Mouse (Mus musculus) CD4-positive helper T cell, adult 2 months (primary cell): ENCODE measurements at regions not wholly inside any gene's neighbourhood (a gene's known extent, or its start where the extent isn't known, plus 50 kb on each side); places are given as distances from the start of the nearest gene placed in this dataset.

ENCODE experiments used
- DNase-seq: peaks from one replicate; pipeline ENCODE4 v3.0.0-alpha.2; 2012; ENCODE audit warnings: low read depth, missing footprints, low spot score

- no peak for DNase-seq
Observed at GRCm38 (mm10) chr12:25300804-25301390, 204.0 kb upstream of the Id2 start.

- peak; percentile 25 for DNase-seq
Observed at GRCm38 (mm10) chr12:25299603-25300471, 202.9 kb upstream of the Id2 start.

GRCm38 (mm10) chr12:25298766-25299165 lies 201.8 kb upstream of the Id2 start:
- no peak for DNase-seq

GRCm38 (mm10) chr12:25297960-25298359 lies 201.0 kb upstream of the Id2 start:
- DNase-seq: no peak

DNA sequence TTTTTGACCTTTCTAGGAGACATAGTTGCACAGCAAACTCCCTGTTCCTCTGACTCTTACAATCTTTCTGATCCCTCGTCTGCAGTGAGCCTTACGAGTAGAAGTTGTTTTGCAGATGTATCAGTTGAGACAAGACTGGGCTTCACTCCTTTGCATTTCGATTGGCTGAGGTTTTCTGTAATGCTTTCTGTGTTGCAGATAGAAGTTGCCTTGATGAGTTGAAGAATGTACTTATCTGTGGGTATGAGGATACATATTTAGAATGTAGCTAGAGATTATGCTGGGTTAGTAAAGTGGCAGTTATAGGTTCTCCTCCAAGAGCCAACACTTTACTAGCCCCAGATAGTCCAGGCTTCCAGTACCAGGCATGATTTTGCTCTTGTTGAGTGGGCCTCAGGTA lies 199.7 kb upstream of the Id2 start:
- DNase-seq: no peak

DNA sequence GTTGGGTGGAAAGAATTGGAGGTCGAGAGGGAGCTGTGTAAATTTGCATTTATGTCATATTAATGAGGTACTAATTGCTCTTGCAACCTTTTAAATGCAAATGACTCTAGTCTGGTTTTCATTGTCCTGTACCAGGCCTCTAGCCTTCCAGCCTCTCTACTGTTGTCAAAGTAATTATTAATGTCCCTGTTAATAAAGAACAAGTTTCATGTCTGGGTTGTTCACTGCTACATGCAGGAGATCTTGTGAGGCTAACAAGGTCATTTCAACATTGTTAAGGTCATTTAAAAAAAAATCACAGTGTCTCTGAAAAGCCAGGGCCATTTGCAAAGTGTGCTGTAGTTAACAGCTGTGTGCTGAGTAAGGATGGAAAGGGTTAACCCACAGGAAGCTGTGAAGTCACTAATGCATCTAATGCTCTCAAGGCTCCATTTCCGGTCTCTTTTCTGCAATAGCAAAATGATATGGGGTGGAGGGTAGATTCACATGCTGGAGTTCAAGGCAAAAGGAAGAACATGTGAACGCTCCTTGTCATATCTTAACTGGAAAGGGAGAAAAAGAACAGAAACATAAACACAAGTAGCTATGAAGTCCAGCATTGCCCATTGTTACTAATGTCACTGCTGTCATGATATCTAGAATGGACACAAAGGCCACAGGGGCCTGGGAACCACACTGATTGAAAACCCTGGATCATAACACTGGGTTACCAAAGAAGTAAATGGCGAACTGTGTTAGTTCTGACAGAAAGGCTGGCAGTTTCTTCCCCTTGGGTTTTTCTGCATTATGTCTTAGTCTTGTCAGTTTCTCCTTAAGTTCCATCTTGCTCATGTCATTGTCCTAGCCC lies 197.5 kb upstream of the Id2 start:
- DNase-seq: peak; percentile 43

DNA sequence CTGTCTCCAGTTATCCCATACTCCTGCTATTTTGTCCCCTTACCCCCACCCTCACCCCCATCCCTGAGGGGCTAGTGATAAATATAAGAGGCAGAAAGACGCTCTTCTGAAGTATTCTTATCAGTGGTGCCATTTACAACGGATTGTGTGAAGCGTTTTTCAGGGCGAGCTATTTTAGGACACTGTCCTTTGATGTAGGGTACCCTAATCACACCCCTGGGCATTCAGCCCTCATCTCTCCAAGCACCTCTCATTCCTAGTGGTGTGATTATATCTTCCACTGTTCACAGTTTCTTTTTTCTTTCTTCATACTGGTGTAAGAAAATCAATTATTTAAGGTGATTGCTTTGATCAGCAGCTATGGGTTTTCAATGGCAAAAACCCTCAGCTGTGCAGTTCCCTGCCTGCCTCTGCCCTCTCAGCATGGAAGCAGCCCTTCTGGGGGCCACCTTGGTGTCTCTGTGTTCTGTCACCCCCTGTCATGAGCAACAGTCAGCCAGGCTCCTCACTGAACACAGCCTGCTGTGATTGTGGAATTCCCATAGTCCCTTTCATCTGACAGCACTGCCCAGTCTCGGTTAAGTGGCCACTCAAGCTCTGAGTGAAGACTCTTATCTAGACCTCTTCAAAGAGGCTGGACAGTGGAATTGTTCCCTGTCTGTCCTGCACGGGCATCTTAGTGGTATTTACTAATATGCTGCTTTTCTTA lies 196.7 kb upstream of the Id2 start:
- DNase-seq: no peak

GRCm38 (mm10) chr12:25289381-25289780 lies 192.4 kb upstream of the Id2 start:
- no peak for DNase-seq

DNA sequence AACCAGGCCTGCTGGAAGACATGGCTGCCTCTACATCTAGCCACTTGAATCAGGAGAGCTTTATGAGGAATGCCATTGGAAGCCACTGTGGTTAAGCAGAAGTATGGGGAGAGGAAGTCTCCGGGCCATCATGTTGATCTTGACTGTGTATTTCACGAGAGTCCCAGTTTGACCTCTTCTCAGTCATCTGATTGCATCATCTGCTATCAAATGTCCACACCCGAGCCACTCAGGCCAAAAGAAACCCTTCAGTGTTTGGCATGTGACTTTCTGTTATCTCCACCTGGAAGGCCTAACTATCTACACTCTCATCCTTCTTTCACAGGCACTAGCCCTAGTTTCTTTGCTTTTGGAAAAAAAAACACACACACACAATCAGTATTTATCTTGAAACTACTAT lies 186.9 kb upstream of the Id2 start:
- no peak for DNase-seq

- no peak for DNase-seq
Observed at GRCm38 (mm10) chr12:25281438-25281837, 184.5 kb upstream of the Id2 start.

GRCm38 (mm10) chr12:25273631-25274305 lies 176.8 kb upstream of the Id2 start:
- no peak for DNase-seq

- no peak for DNase-seq
Observed at GRCm38 (mm10) chr12:25272752-25273125, 175.8 kb upstream of the Id2 start.

DNA sequence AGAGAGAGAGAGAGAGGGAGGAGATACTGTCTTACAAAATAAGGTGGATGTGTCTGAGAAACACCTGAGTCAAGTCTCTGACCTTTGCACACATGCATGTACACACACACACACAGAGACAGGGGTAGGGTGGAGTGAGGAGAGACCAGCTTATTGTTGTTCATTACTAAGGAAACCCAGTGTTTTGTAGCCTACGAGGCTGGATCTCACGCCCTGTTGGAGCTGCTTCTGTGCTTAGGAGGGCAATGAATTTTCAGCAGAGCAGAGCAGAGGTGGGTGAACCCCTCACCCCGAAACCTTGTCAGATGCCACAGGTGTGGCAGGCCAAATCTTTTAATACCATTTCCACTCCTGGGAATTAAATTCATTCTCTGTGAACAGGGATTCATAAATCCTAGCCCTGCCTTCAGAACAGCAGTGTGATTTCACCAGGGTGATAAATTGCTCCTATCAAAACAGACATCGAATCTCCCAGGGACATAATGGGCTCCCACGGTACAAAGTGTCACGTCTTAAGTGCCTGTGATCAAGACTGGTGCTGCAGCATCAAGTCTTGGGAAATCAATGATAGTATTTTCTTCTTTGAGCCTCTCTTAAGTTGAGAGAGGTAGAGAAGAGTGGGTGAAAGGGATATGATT lies 175.3 kb upstream of the Id2 start:
- DNase-seq: no peak

- DNase-seq: peak; percentile 49
Observed at GRCm38 (mm10) chr12:25269878-25270277, 172.9 kb upstream of the Id2 start.

DNA sequence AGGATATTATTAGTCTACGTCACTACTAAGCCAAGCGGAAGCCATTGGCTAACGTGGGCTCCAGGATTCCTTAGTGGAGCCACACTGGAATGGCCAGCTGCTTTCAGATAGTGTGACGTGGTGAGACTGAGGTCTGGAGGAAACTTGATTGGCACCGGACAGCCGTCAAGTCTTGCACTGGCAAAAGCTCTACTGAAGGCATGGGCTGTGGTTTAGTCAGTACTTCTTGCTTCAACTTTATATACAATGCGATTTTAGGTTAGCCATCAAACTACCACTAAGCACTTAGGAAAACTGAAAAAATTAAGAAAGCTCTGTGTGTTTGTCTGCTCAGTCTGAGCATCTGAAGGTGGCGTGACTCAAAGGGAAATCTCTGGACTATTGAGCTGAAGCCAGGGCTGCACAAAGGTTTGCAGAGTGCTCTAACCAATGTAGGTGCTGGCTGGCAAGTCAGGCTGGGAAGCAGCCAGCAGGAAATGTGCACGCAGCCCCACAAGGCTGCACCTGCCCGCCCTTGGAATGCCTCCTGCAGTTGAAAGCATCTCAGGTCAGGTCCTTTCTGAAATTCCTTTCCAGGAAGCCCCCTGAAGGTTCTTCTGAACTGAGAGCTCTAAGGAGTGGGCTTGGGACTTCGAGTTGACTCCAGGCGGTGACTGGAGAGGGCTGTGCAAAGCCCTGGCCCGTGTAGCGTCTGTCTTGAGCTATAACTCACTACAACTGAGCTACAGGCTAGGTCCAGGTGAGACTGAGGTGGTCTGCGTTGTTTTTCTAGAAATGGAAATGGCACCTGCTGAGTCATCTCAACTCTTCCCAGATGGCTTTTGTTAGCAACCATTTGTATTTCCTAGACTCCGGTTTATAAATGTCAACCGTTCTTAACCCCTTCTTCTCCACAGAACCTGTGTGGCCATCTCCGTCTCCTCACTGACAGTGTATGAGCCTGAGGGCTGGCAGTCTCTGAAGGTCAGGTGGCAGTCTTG lies 172.2 kb upstream of the Id2 start:
- DNase-seq: no peak

DNA sequence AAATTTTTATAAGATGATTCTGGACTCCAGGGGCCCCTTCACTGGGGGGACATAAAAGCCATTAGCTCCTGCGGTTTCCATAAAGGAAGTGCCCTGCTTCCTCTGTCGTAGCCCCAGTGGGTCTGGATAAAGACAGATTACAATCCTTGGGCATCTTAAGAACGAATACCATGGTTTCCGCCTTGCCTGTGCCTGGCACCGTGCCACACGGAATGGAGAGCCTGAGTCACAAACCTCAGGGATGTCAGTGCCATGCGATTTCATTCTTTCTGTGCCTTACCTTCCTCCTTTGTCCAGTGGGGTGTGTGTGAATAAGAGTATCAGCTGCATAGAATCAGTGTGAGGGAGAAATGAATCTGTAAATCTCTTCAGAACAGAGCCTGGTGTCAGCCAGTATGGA lies 171.4 kb upstream of the Id2 start:
- DNase-seq: peak; percentile 68

GRCm38 (mm10) chr12:25267572-25268115 lies 170.7 kb upstream of the Id2 start:
- DNase-seq: peak; percentile 68

- peak; percentile 66 for DNase-seq
Observed at GRCm38 (mm10) chr12:25266701-25267571, 170.0 kb upstream of the Id2 start.
